Mouse (Mus musculus) limb, embryonic 11.5 days (tissue): ENCODE data around the gene Fuz. TPM values are rescaled to one million over a fixed set of nuclear protein-coding genes. Genes with fewer than 3 reads are reported as not detected.
A peak's percentile ranks its signal among the peaks of the same experiment; 100 is the strongest.

Experiments
- ATAC-seq: fragments of 200-750 bp; cut with Nextera tagmentation; 2 replicates; pipeline ENCODE4 v1.8.0; 2017; ENCODE audit warnings: low read depth; ENCODE audit not compliant: insufficient number of reproducible peaks, low FRiP score, low TSS enrichment
- DNase-seq: peaks from one replicate; pipeline ENCODE4 v3.0.0-alpha.2; 2015; ENCODE audit warnings: low spot score
- H3K27ac ChIP-seq: fragments of 300-500 bp; sonication (generic); replicated peaks from 2 replicates; pipeline ENCODE4 v1.5.1; 2014; ENCODE audit warnings: low read depth, mild to moderate bottlenecking, low read length
- H3K27me3 ChIP-seq: fragments of 300-500 bp; sonication (generic); 2 replicates; pipeline ENCODE4 v1.6.1; 2014; ENCODE audit warnings: mild to moderate bottlenecking, low read length, mixed read lengths; ENCODE audit not compliant: control insufficient read depth, insufficient read depth
- H3K36me3 ChIP-seq: fragments of 300-500 bp; sonication (generic); 2 replicates; pipeline ENCODE4 v1.6.1; 2014; ENCODE audit warnings: mild to moderate bottlenecking, low read length, moderate library complexity, mixed read lengths; ENCODE audit not compliant: control insufficient read depth, insufficient read depth
- H3K4me1 ChIP-seq: fragments of 300-500 bp; sonication (generic); 2 replicates; pipeline ENCODE4 v1.6.1; 2014; ENCODE audit warnings: low read length, mixed read lengths; ENCODE audit not compliant: control insufficient read depth, insufficient read depth
- H3K4me2 ChIP-seq: fragments of 300-500 bp; sonication (generic); 2 replicates; pipeline ENCODE4 v1.6.1; 2014; ENCODE audit warnings: low read depth, mild to moderate bottlenecking, moderate library complexity; ENCODE audit not compliant: severe bottlenecking
- H3K4me3 ChIP-seq: fragments of 300-500 bp; sonication (generic); 2 replicates; pipeline ENCODE4 v1.5.1; 2014; ENCODE audit warnings: low read depth, low read length
- H3K9ac ChIP-seq: fragments of 300-500 bp; sonication (generic); 2 replicates; pipeline ENCODE4 v1.6.1; 2014; ENCODE audit warnings: mild to moderate bottlenecking, low read length
- H3K9me3 ChIP-seq: fragments of 300-500 bp; sonication (generic); 2 replicates; pipeline ENCODE4 v1.6.1; 2016; ENCODE audit warnings: low read length; ENCODE audit not compliant: control insufficient read depth
- WGBS: fragments of 180-500 bp; shearing (Covaris S2); extraction: QIAGEN DNeasy Blood & Tissue Kit; methylation state at CpG from one replicate; pipeline ENCODE4 v1.1.7; 2014; 5-methylcytosine and 5-hydroxymethylcytosine counted together
- polyA plus RNA-seq: library from polyadenylated mRNA; unstranded; fragments of >200 nt; fragmentation: Nextera tagmentation; extraction: Ambion mirVana; gene quantifications from 2 replicates; pipeline ENCODE4 v1.2.1, GENCODE M21; 2014

The Fuz gene
- polyA plus RNA-seq, 1 experiment from 2014 or later: 16.0 TPM

DNA sequence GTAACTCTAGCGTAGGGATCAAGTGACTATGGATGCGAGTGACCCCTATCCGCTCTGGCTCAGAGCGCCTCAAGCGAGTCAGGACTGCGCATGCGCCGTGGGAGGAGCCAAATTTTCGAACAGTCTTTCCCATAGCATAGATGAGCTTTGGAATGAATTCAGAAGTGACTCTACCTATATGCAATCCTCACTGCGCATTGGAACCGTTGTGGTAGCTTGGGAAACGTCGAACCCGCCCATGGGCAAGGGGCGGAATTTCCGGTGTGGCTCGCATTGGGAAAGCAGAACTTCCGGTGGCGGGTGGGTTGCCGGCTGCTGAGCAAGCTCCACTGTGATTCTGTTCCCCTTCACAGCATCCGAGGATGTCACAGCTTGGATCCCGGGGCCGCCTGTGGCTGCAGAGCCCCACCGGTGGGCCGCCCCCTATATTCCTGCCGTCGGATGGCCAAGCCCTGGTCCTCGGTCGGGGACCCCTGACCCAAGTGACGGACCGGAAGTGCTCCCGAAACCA lies 38.8 kb upstream of the Fuz start, which contains the start of gene Pnkp:
TSS of gene Pnkp (plus strand) at position 98 of the 511 bp plus-strand sequence.
- Histone ChIP-seq H3K9me3 (no peaks in the 10 kb centered on the region), H3K36me3 (peaks cover 11% of the 10 kb centered on the region; the same call in 1 of the 2 replicates), H3K4me2 (peak within 1 kb of the TSS; percentile 75), H3K9ac (peak within 1 kb of the TSS; percentile 48), H3K27ac (peak within 1 kb of the TSS; percentile 83), H3K4me1 (peaks cover 16% of the 10 kb centered on the region), H3K27me3 (no peaks in the 10 kb centered on the region), H3K4me3 (peak within 1 kb of the TSS; percentile 52)
- WGBS: under 1% methylated on average over 32 of the region's 32 CpGs
- DNase-seq (peak; percentile 89), ATAC-seq (peak; percentile 44; the same call in 1 of the 2 replicates)

DNA sequence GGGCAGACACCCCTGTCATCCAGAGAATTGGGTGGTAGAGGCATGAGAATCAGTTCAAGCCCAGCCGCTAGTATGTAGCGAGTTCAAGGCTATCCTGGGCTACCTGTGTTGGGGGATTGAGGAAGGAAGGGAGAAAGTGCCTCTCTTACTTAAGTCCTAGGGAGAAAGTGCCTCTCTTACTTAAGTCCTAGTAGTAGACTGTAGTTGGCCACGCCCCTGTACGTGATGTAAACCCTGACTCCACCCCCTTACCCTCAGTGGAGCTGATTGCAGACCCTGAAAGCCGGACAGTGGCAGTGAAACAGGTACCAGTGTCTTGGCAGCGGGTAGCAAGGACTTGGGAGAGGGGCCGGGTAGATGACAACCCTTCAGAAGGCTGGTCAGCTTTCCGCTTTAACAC lies 38.0 kb upstream of the Fuz start:
- Histone ChIP-seq H3K9ac (peak overlapping the region; percentile 48), H3K4me2 (peak overlapping the region; percentile 75), H3K9me3 (no peaks in the 10 kb centered on the region), H3K27me3 (no peaks in the 10 kb centered on the region), H3K4me1 (peaks cover 16% of the 10 kb centered on the region), H3K27ac (no peak overlapping the region), H3K4me3 (peak overlapping the region; percentile 52), H3K36me3 (peaks cover 13% of the 10 kb centered on the region; the same call in 1 of the 2 replicates)
- DNase-seq (no peak), ATAC-seq (no peak)
- WGBS: 28% methylated on average over 8 of the region's 8 CpGs

GRCm38 (mm10) chr7:44859896-44860295 lies 36.0 kb upstream of the Fuz start:
- ATAC-seq (no peak), DNase-seq (no peak)
- Histone ChIP-seq H3K27ac (no peak overlapping the region), H3K4me1 (peaks cover 8% of the 10 kb centered on the region), H3K4me3 (no peak overlapping the region), H3K27me3 (no peaks in the 10 kb centered on the region), H3K9me3 (no peaks in the 10 kb centered on the region), H3K9ac (no peak overlapping the region), H3K36me3 (peaks cover 30% of the 10 kb centered on the region; the same call in 1 of the 2 replicates), H3K4me2 (no peak overlapping the region)
- WGBS: 93% methylated on average over 11 of the region's 11 CpGs

DNA sequence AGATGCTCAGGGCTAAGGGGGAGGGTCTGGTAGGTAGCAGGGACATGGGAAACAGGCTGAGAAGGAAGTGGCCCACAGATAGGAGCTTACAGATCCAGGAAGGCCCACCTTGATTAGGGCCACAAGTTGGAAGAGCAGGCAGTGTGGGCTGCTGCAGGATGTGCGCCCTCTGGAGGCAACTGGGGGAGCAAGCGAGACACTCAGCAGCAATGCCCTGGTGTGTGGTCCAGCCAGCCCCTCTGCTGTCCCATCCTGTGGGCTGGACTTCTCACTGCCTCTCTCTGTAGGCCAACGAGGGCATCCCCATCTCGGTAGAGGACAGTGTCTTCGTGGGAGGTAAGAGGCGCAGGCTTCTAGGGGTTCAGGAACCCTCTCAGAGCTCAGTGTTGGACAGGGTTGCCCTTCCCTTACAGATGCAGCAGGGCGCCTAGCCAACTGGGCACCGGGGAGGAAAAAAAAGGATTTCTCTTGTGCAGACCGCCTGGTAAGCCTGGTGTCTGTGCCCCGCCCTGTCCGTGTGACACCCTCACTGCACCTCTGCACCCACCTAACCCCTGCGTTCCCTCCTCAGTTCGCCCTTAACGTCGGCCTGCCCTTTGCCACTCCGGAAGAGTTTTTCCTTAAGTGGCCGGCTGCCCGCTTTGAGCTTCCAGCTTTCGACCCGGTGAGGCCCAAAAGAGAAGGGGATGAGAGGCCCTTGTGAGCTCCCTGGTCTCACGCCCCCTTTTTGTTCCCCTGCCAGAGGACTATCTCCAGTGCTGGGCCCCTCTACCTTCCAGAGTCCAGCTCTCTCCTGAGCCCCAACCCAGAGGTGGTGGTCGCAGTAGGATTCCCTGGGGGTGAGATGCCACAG lies 35.1 kb upstream of the Fuz start:
- Histone ChIP-seq H3K9me3 (no peaks in the 10 kb centered on the region), H3K36me3 (peaks cover 34% of the 10 kb centered on the region; the same call in 1 of the 2 replicates), H3K9ac (no peak overlapping the region), H3K4me3 (no peak overlapping the region), H3K4me1 (peaks cover 6% of the 10 kb centered on the region; the same call in 1 of the 2 replicates), H3K4me2 (0 out of 2 replicates have a peak overlapping the region, but pooled peaks have one; percentile 7), H3K27ac (no peak overlapping the region), H3K27me3 (no peaks in the 10 kb centered on the region)
- 65% methylated on average over 22 of the region's 22 CpGs for WGBS
- peak; percentile 85 for DNase-seq
- ATAC-seq: no peak

- H3K4me1 ChIP-seq: peaks cover 11% of the 10 kb centered on the region
- H3K27ac ChIP-seq: no peak overlapping the region
- H3K27me3 ChIP-seq: no peaks in the 10 kb centered on the region
- no peak overlapping the region for H3K4me3 ChIP-seq
- 83% methylated on average over 14 of the region's 14 CpGs for WGBS
- DNase-seq (no peak), ATAC-seq (no peak)
- H3K36me3 ChIP-seq: peaks cover 35% of the 10 kb centered on the region; the same call in 1 of the 2 replicates
- no peak overlapping the region for H3K9ac ChIP-seq
- H3K4me2 ChIP-seq: no peak overlapping the region
- H3K9me3 ChIP-seq: no peaks in the 10 kb centered on the region
Measured at GRCm38 (mm10) chr7:44861429-44861816, 34.5 kb upstream of the Fuz start.

DNA sequence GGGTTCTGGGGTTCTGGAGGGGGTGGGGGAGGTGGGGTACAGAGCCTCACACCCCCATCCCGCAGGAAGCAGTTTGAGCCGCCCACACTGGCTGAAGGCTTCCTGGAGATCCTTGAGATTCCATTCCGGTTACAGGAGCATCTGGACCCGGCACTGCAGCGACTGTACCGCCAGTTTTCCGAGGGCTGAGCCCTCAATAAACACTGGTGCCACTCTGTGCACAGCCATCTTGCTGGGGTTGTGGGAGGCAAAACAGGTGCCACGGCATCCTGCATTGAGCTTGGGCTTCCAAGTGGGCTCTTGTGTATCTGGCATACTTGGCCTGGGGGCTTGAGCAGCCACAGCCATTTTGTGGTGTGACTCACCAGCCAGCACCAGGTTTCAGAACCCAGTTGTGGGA lies 33.4 kb upstream of the Fuz start:
- WGBS: 88% methylated on average over 8 of the region's 8 CpGs
- Histone ChIP-seq H3K9me3 (no peaks in the 10 kb centered on the region), H3K9ac (no peak overlapping the region), H3K27me3 (no peaks in the 10 kb centered on the region), H3K36me3 (peaks cover 36% of the 10 kb centered on the region; the same call in 1 of the 2 replicates), H3K27ac (no peak overlapping the region), H3K4me1 (peaks cover 20% of the 10 kb centered on the region), H3K4me3 (no peak overlapping the region), H3K4me2 (no peak overlapping the region)
- no peak for DNase-seq
- no peak for ATAC-seq

DNA sequence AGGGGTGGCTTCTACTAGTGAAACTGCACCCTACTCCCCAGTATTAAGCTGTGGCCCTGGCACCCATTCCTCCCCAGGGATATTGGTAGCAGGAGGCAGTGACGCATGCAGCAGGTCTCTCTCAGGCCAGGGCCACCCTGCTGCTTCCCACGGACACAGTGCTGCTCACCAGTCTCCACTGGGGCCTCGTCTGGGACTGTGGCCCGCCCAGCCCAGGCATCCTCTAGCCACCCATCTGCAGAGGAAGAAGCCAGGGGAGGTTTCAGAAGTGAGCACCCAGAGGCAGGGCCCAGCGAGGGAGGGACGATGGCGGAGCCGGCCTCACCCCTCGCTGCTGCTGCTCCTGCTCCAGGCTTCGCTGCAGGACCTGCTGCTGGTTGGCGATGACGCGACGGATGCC lies 32.7 kb upstream of the Fuz start:
- Histone ChIP-seq H3K27me3 (no peaks in the 10 kb centered on the region), H3K4me3 (no peak overlapping the region)
- ATAC-seq: no peak

GRCm38 (mm10) chr7:44863982-44864494 lies 31.8 kb upstream of the Fuz start:
- H3K27ac ChIP-seq: no peak overlapping the region

More for the DNA sequence above, 32.7 kb upstream of the Fuz start:
- H3K9me3 ChIP-seq: no peaks in the 10 kb centered on the region
- H3K27ac ChIP-seq: no peak overlapping the region
- no peak overlapping the region for H3K4me2 ChIP-seq
- H3K4me1 ChIP-seq: peaks cover 25% of the 10 kb centered on the region
- WGBS: 94% methylated on average over 14 of the region's 14 CpGs
- no peak for DNase-seq
- H3K9ac ChIP-seq: no peak overlapping the region
- H3K36me3 ChIP-seq: peaks cover 36% of the 10 kb centered on the region; the same call in 1 of the 2 replicates

More at GRCm38 (mm10) chr7:44863982-44864494, 31.8 kb upstream of the Fuz start:
- H3K4me2 ChIP-seq: no peak overlapping the region
- DNase-seq (no peak), ATAC-seq (no peak)
- no peak overlapping the region for H3K9ac ChIP-seq
- no peak overlapping the region for H3K4me3 ChIP-seq
- peaks cover 28% of the 10 kb centered on the region for H3K4me1 ChIP-seq
- 88% methylated on average over 11 of the region's 11 CpGs for WGBS
- H3K9me3 ChIP-seq: no peaks in the 10 kb centered on the region
- H3K36me3 ChIP-seq: peaks cover 36% of the 10 kb centered on the region; the same call in 1 of the 2 replicates
- no peaks in the 10 kb centered on the region for H3K27me3 ChIP-seq
